Mouse (Mus musculus): ENCODE measurements at regions not wholly inside any gene's neighbourhood (a gene's known extent, or its start where the extent isn't known, plus 50 kb on each side); places are given as distances from the start of the nearest gene placed in this dataset.

GRCm38 (mm10) chr5:148757715-148758114 lies 171.4 kb downstream of the Katnal1 start:
- TF ChIP-seq ETS1 (conservative IDR thresholded peaks at IDR 0.05; ENCODE audit: low read depth, low read length) (no peak), POLR2A (IDR thresholded peaks at IDR 0.05; ENCODE audit: low read depth, low read length) (no peak), ZKSCAN1 (IDR thresholded peaks at IDR 0.05; ENCODE audit: borderline replicate concordance, low read depth, low read length) (no peak), UBTF (IDR thresholded peaks at IDR 0.05; ENCODE audit: low read depth, low read length) (no peak), HCFC1 (IDR thresholded peaks at IDR 0.05; ENCODE audit: low read depth, low read length) (no peak), POLR2AphosphoS2 (IDR thresholded peaks at IDR 0.05; ENCODE audit: low read depth, low read length) (no peak), CTCF (conservative IDR thresholded peaks at IDR 0.05 in 1 of 2, IDR thresholded peaks at IDR 0.05 in 1 of 2; ENCODE audit: low read depth in 2 of 2, low read length in 2 of 2) (no peak), BHLHE40 (IDR thresholded peaks at IDR 0.05; ENCODE audit: low read depth, low read length) (no peak)

All from CH12.LX (cell line).